Mouse (Mus musculus) limb, embryonic 14.5 days (tissue): ENCODE data around the gene Rab11fip4. TPM values are rescaled to one million over a fixed set of nuclear protein-coding genes. Genes with fewer than 3 reads are reported as not detected.

Source experiments
- ATAC-seq: fragments of 200-750 bp; cut with Nextera tagmentation; 2 replicates; pipeline ENCODE4 v1.8.0; 2017; ENCODE audit warnings: low read depth, moderate number of reproducible peaks, moderate TSS enrichment; ENCODE audit not compliant: low FRiP score
- DNase-seq: peaks from one replicate; pipeline ENCODE4 v3.0.0-alpha.2; 2015; ENCODE audit warnings: low spot score
- H3K27ac ChIP-seq: fragments of 300-500 bp; sonication (generic); replicated peaks from 2 replicates; pipeline ENCODE4 v1.5.1; 2014; ENCODE audit warnings: low read depth, mild to moderate bottlenecking, low read length, moderate library complexity, mixed read lengths
- H3K27me3 ChIP-seq: fragments of 300-500 bp; sonication (generic); 2 replicates; pipeline ENCODE4 v1.6.1; 2014; ENCODE audit warnings: low read length, mixed read lengths; ENCODE audit not compliant: control insufficient read depth, insufficient read depth
- H3K36me3 ChIP-seq: fragments of 300-500 bp; sonication (generic); 2 replicates; pipeline ENCODE4 v1.6.1; 2014; ENCODE audit warnings: mild to moderate bottlenecking, low read length, moderate library complexity, mixed read lengths; ENCODE audit not compliant: control insufficient read depth, insufficient read depth
- H3K4me1 ChIP-seq: fragments of 300-500 bp; sonication (generic); 2 replicates; pipeline ENCODE4 v1.6.1; 2014; ENCODE audit warnings: antibody characterized with exemption, low read length, mixed read lengths; ENCODE audit not compliant: control insufficient read depth, insufficient read depth
- H3K4me2 ChIP-seq: fragments of 300-500 bp; sonication (generic); replicated peaks from 2 replicates; pipeline ENCODE4 v1.6.1; 2014; ENCODE audit warnings: low read depth, mild to moderate bottlenecking, low read length, moderate library complexity; ENCODE audit not compliant: severe bottlenecking
- H3K4me3 ChIP-seq: fragments of 300-500 bp; sonication (generic); replicated peaks from 2 replicates; pipeline ENCODE4 v1.5.1; 2014; ENCODE audit warnings: low read length
- H3K9ac ChIP-seq: fragments of 300-500 bp; sonication (generic); 2 replicates; pipeline ENCODE4 v1.6.1; 2014; ENCODE audit warnings: mild to moderate bottlenecking, low read depth, low read length, moderate library complexity; ENCODE audit not compliant: severe bottlenecking
- H3K9me3 ChIP-seq: fragments of 300-500 bp; sonication (generic); 2 replicates; pipeline ENCODE4 v1.6.1; 2016; ENCODE audit warnings: low read length; ENCODE audit not compliant: control insufficient read depth
- POLR2A ChIP-seq: fragments of 200-500 bp; IDR thresholded peaks from 2 replicates; pipeline ENCODE4 v1.8.0; 2012; ENCODE audit warnings: inconsistent platforms, mild to moderate bottlenecking, moderate library complexity, borderline replicate concordance; ENCODE audit not compliant: insufficient read depth, insufficient read length; ENCODE audit errors: extremely low read depth
- WGBS: fragments of 180-500 bp; shearing (Covaris S2); extraction: QIAGEN DNeasy Blood & Tissue Kit; methylation state at CpG from one replicate; pipeline ENCODE4 v1.1.7; 2014; 5-methylcytosine and 5-hydroxymethylcytosine counted together
- polyA plus RNA-seq, 2 experiments: library from polyadenylated mRNA; depleted of rRNA in 1 of 2; stranded (reverse) in 1 of 2; unstranded in 1 of 2; fragments of >200 nt; fragmentation: Nextera tagmentation in 1 of 2; extraction: Ambion mirVana in 1 of 2; gene quantifications; 2 replicates each; pipeline versions ENCODE4 v1.2.1 to v1.2.3; 2012 to 2014

Gene Rab11fip4
- polyA plus RNA-seq, 2 experiments: 7.4 to 16.4 TPM

DNA sequence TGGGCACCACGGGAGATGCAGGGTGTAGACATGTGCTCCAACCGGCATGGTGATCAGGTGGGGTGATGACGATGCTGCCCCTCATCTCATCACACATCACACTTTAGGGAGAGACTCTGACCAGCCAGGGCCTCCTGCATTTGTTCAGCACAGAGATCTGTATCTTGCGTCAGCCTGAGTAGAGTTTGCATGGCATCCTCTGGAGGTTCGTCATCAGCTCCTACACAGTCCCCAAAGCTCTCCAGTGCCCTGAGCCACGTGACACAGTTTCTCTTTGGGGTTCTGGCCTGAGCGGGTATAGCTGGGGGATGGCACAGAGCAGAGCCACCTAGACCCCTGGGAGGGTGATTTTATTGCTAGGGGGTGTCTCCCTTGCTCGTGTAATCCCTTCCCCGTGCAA is 86.4 kb downstream of the Rab11fip4 start:
- H3K9ac ChIP-seq: no peak overlapping the region
- peaks cover 14% of the 10 kb centered on the region; the same call in 1 of the 2 replicates for H3K4me1 ChIP-seq
- ATAC-seq: no peak
- TF ChIP-seq POLR2A: no peak
- no peaks in the 10 kb centered on the region for H3K27me3 ChIP-seq
- no peak overlapping the region for H3K27ac ChIP-seq
- WGBS: 81% methylated on average over 9 of the region's 9 CpGs
- H3K9me3 ChIP-seq: no peaks in the 10 kb centered on the region
- H3K4me2 ChIP-seq: no peak overlapping the region
- DNase-seq: no peak
- no peaks in the 10 kb centered on the region for H3K36me3 ChIP-seq
- no peak overlapping the region for H3K4me3 ChIP-seq

DNA sequence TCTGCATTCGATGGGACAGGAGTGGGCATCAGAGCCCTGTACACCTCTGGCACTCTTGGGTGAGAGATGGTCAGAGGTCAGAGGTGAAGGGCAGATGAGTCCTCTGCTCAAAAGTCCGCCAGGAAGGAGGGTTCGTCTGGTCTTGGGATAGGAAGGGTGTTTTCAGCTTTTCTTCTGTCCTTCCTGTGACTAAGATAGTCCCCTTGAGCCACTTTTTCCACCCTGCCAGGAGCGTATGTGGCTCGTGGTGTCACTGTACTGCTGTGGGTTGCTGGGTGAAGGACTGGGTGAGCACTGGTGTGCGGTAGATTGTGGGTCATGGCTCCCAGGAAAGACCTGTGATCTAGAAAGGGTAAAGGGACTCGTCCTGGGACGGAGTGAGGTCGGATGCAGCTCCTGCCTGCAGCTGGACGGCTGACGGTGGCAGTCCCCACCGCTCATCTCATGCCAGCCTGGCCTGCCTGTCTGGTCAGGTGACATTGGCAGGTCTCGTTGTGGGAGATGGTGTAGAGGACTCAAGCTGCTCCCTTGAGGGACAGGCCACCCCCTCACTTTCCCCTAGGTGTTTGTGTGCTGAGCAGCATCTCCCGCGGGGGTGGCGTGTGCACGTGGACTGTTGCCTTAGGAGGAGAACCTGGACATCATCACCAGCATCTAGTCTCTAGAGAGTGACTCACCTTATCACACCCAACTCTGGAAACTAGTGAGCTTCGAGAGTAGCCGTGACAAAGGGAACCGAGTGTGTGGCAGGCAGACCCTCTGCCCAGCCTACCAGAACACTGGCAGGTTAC is 87.5 kb downstream of the Rab11fip4 start:
- WGBS: 91% methylated on average over 20 of the region's 20 CpGs
- Histone ChIP-seq H3K36me3 (peaks cover 3% of the 10 kb centered on the region; the same call in 1 of the 2 replicates), H3K4me1 (peaks cover 10% of the 10 kb centered on the region; the same call in 1 of the 2 replicates), H3K4me2 (no peak overlapping the region), H3K4me3 (no peak overlapping the region), H3K27me3 (no peaks in the 10 kb centered on the region), H3K27ac (no peak overlapping the region), H3K9me3 (no peaks in the 10 kb centered on the region), H3K9ac (no peak overlapping the region)
- DNase-seq (no peak), ATAC-seq (no peak)
- no peak for TF ChIP-seq POLR2A

DNA sequence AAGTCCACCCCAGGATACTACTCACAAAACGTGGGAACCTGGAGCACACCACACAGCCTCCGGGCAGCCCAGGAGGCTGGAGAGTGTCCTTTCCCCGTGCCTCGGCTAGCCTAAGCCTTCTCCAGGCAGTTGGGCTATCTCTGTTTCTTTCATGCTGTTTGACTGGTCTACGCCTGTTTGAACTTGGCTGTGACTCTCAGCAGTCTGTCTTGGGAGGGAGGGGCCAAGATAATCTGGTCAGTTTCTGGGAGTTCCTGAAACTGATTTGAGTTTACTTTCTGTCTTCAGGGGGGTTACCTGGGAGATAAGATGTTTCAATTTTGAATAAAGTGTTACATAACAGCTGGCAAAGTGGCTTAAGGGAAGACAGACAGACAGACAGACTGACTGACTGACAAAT is 88.9 kb downstream of the Rab11fip4 start:
- no peaks in the 10 kb centered on the region for H3K9me3 ChIP-seq
- peaks cover 3% of the 10 kb centered on the region; the same call in 1 of the 2 replicates for H3K36me3 ChIP-seq
- H3K27me3 ChIP-seq: no peaks in the 10 kb centered on the region
- no peak for DNase-seq
- WGBS: 84% methylated on average over 5 of the region's 5 CpGs
- H3K4me2 ChIP-seq: no peak overlapping the region
- no peak for TF ChIP-seq POLR2A
- no peak overlapping the region for H3K27ac ChIP-seq
- H3K4me3 ChIP-seq: no peak overlapping the region
- no peak overlapping the region for H3K9ac ChIP-seq
- no peak for ATAC-seq
- H3K4me1 ChIP-seq: peaks cover 6% of the 10 kb centered on the region; the same call in 1 of the 2 replicates

DNA sequence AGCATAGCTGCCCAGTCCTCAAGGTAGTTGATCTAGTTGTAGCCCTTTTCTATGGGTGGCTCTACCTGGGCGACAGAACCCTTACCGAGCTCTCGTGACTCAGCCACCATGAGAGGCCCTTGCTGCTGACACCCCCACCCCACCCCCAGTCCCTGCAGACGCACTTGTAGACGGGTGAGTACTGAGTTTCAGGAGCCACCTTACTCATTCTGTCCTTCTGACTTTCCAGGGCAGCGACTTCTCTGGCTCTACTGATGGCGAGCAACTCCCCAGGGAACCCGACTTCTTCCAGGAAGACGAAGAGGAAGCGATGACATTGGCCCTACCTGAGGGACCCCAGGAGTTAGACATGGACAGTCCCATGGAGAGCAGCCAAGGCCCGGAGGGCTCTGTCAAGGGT is 89.5 kb downstream of the Rab11fip4 start:
- WGBS: 94% methylated on average over 11 of the region's 11 CpGs
- H3K4me2 ChIP-seq: no peak overlapping the region
- peaks cover 4% of the 10 kb centered on the region; the same call in 1 of the 2 replicates for H3K4me1 ChIP-seq
- no peak overlapping the region for H3K9ac ChIP-seq
- peaks cover 7% of the 10 kb centered on the region for H3K36me3 ChIP-seq
- no peak overlapping the region for H3K4me3 ChIP-seq
- DNase-seq (no peak), ATAC-seq (no peak)
- no peak overlapping the region for H3K27ac ChIP-seq
- no peak for TF ChIP-seq POLR2A
- H3K27me3 ChIP-seq: no peaks in the 10 kb centered on the region
- no peaks in the 10 kb centered on the region for H3K9me3 ChIP-seq

DNA sequence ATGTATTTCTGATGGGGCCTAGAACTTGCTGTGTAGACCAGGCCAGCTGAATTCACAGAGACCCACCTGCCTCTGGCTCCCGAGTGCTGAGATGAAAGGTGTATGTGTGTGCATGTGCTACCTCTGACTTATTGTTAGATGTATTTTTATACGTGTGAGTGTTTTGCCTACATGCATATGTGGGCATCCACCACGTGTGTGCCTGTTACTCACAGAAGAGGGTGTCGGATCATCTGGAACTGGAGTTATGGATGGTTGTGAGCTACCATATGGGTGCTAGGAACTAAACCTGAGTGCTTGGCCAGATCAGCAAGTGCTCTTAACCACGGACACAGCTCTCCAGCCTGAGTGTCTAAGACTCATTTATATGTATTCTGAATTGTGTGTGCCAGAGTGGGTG is 90.2 kb downstream of the Rab11fip4 start:
- Histone ChIP-seq H3K36me3 (peaks cover 9% of the 10 kb centered on the region), H3K4me3 (no peak overlapping the region), H3K27ac (no peak overlapping the region), H3K9ac (no peak overlapping the region), H3K9me3 (no peaks in the 10 kb centered on the region), H3K4me1 (peaks cover 4% of the 10 kb centered on the region; the same call in 1 of the 2 replicates), H3K27me3 (no peaks in the 10 kb centered on the region), H3K4me2 (no peak overlapping the region)
- ATAC-seq (no peak), DNase-seq (no peak)
- 90% methylated on average over 5 of the region's 5 CpGs for WGBS
- TF ChIP-seq POLR2A: no peak
